Mouse (Mus musculus): ENCODE results near the gene Pkdcc. TPM values are rescaled to one million over a fixed set of nuclear protein-coding genes. Genes with fewer than 3 reads are reported as not detected.

Gene Pkdcc
- polyA plus RNA-seq, 1 experiment, result 11.6 TPM

DNA sequence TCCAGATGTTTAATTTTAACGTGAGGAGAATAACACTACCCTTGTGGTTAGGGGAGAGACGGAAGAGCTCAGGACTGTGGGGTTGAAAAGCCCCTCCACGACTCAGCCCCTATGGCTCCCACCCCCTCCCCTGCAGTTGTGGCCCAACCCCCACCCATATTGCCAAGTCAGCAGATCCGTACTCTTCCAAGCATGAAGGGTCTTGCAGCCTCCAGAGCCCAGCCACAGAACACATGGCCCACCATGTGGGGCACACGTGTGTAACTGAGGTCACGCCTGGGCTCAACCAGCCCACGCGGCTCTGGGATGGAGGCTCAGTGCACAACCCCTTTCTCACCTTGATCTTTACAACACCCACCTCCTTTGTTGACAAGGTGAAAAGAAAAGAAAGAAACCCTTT, 21.1 kb downstream of the Pkdcc start:
- DNase-seq, result no peak
- Histone ChIP-seq H3K4me1 (ENCODE audit: control insufficient read depth, insufficient read depth, low read length) (peaks cover 4% of the 10 kb centered on the region), H3K27ac (ENCODE audit: insufficient read depth, low read length) (no peak overlapping the region), H3K4me3 (replicated peaks; ENCODE audit: insufficient read depth, low read depth, low read length) (no peak overlapping the region), H3K27me3 (ENCODE audit: control insufficient read depth, insufficient read depth, low read length) (no peaks in the 10 kb centered on the region; the same call in 1 of the 2 replicates)
- WGBS, result 52% methylated on average over 8 of the region's 8 CpGs
- no peak for TF ChIP-seq CTCF (IDR thresholded peaks at IDR 0.05; ENCODE audit: borderline replicate concordance, insufficient read depth, low read depth, low read length)
- TF ChIP-seq POLR2A (IDR thresholded peaks at IDR 0.05; ENCODE audit: borderline replicate concordance, insufficient read depth, low read length), result no peak

DNA sequence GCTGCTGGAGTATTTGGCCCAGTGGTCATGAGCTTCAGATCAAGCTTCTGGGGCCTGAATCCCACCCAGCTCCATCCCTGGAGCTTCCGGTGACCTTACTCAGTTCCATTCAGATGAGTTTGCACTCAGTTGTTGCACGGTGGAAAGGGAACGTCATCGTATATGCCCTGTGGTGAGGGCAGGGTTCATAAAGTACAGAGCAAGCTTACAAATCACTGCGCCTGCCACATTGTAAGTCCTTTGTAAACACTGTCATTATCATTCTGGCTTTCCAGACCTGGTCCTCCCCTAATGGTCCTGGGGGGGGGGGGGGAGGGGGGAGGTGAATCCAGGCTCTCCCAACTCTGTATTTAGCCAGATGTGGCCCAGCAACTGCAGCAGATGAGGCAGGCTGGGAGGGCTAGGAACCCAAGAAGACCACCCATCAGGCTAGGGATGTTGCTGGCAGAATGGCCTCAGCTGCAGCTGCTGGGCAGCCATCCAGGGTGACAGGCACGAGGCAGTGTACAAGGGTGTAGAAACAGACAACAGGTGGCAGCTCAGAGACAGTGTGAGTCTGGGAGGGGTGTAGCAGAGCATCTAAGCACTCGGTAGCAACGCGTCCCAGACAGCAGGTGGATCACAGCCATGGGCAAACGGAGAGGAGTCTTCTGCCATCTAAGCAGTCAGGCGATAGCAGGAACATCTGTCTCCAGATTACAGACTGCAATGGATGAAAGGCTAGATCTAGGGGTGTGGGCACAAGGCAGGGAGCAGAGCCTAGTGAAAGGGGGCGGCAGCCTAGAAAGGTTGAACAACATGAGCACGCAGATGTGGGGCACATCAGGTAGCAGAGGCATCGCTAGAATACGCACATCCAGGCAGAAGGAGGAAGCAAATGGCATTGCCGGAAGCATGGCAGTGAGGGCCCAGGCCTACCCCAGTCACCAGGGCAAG, 23.3 kb downstream of the Pkdcc start:
- Histone ChIP-seq H3K27ac (ENCODE audit: insufficient read depth, low read length) (no peak overlapping the region), H3K4me3 (replicated peaks; ENCODE audit: insufficient read depth, low read depth, low read length) (no peak overlapping the region), H3K4me1 (ENCODE audit: control insufficient read depth, insufficient read depth, low read length) (peaks cover 4% of the 10 kb centered on the region), H3K27me3 (ENCODE audit: control insufficient read depth, insufficient read depth, low read length) (no peaks in the 10 kb centered on the region; the same call in 1 of the 2 replicates)
- 26% methylated on average over 16 of the region's 16 CpGs for WGBS
- DNase-seq, result no peak
- no peak for TF ChIP-seq CTCF (IDR thresholded peaks at IDR 0.05; ENCODE audit: borderline replicate concordance, insufficient read depth, low read depth, low read length)
- no peak for TF ChIP-seq POLR2A (IDR thresholded peaks at IDR 0.05; ENCODE audit: borderline replicate concordance, insufficient read depth, low read length)

DNA sequence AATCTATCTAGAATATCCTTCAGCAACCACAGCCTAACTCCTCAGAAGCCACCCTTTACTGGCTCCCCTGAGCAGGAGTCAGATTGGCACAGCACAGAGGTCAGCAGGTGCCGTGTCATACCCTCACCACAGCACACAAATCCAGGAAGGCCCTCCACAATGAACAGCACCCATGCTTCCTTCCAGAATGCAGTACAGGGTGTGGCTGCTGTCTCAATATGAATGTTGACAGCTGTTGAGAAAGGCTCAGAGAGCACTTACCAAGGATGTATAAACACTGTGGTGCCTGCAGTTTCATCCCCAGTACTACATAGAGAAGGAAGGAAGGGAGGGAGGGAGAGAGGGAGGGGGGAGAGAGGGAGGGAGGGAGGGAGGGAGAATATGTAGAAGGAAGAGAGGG, 29.4 kb downstream of the Pkdcc start:
- no peak for DNase-seq
- WGBS, result 81% methylated on average over 1 of the region's 1 CpGs
- no peaks in the 10 kb centered on the region; the same call in 1 of the 2 replicates for H3K27me3 ChIP-seq (ENCODE audit: control insufficient read depth, insufficient read depth, low read length)
- H3K27ac ChIP-seq (ENCODE audit: insufficient read depth, low read length), result no peak overlapping the region
- no peak for TF ChIP-seq CTCF (IDR thresholded peaks at IDR 0.05; ENCODE audit: borderline replicate concordance, insufficient read depth, low read depth, low read length)
- no peak for TF ChIP-seq POLR2A (IDR thresholded peaks at IDR 0.05; ENCODE audit: borderline replicate concordance, insufficient read depth, low read length)
- H3K4me1 ChIP-seq (ENCODE audit: control insufficient read depth, insufficient read depth, low read length), result no peaks in the 10 kb centered on the region
- H3K4me3 ChIP-seq (replicated peaks; ENCODE audit: insufficient read depth, low read depth, low read length), result no peak overlapping the region

DNA sequence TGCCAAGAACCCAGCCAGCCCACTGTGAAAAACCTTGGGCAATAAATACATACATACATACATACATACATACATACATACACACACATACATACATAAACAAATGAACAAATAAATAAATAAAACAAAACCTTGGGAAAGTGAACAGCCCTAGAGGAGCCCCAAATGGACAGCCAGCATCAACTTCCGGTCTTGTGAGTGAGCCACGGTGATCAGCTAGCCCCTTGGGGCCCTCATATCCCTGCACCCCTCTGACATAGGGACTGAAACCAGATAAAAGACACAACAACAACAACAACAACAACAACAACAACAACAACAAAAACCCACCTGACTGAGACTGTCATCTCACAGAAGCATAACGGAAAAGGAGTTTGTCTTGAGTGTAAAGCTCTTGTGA, 30.4 kb downstream of the Pkdcc start:
- Histone ChIP-seq H3K27ac (ENCODE audit: insufficient read depth, low read length) (no peak overlapping the region), H3K27me3 (ENCODE audit: control insufficient read depth, insufficient read depth, low read length) (no peaks in the 10 kb centered on the region), H3K4me1 (ENCODE audit: control insufficient read depth, insufficient read depth, low read length) (no peaks in the 10 kb centered on the region), H3K4me3 (replicated peaks; ENCODE audit: insufficient read depth, low read depth, low read length) (no peak overlapping the region)
- TF ChIP-seq POLR2A (IDR thresholded peaks at IDR 0.05; ENCODE audit: borderline replicate concordance, insufficient read depth, low read length) (no peak), CTCF (IDR thresholded peaks at IDR 0.05; ENCODE audit: borderline replicate concordance, insufficient read depth, low read depth, low read length) (no peak)
- DNase-seq, result no peak
- WGBS, result 67% methylated on average over 3 of the region's 3 CpGs

DNA sequence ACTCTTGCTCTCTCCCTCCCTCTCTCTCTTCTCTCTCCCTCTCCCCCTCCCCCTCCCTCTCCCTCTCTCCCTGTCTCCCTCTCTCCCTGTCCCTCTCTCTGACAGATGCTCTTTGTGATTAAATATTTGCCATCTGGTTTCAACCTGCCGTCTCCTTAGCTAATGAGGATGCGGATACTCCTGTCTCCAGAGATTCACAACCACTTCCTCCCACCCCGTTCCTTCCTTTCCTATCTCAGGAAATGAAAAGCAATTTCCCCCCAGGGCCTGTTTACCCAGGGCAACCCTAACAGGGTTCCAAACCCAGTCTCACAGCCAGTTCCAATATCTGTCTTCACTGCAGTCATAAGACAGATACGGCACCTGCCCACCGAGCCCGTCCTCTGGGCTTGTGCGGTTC, 31.0 kb downstream of the Pkdcc start:
- no peak overlapping the region for H3K27ac ChIP-seq (ENCODE audit: insufficient read depth, low read length)
- H3K4me3 ChIP-seq (replicated peaks; ENCODE audit: insufficient read depth, low read depth, low read length), result no peak overlapping the region
- H3K27me3 ChIP-seq (ENCODE audit: control insufficient read depth, insufficient read depth, low read length), result no peaks in the 10 kb centered on the region
- 22% methylated on average over 7 of the region's 7 CpGs for WGBS
- DNase-seq, result no peak
- H3K4me1 ChIP-seq (ENCODE audit: control insufficient read depth, insufficient read depth, low read length), result no peaks in the 10 kb centered on the region
- no peak for TF ChIP-seq POLR2A (IDR thresholded peaks at IDR 0.05; ENCODE audit: borderline replicate concordance, insufficient read depth, low read length)
- TF ChIP-seq CTCF (IDR thresholded peaks at IDR 0.05; ENCODE audit: borderline replicate concordance, insufficient read depth, low read depth, low read length), result no peak

DNA sequence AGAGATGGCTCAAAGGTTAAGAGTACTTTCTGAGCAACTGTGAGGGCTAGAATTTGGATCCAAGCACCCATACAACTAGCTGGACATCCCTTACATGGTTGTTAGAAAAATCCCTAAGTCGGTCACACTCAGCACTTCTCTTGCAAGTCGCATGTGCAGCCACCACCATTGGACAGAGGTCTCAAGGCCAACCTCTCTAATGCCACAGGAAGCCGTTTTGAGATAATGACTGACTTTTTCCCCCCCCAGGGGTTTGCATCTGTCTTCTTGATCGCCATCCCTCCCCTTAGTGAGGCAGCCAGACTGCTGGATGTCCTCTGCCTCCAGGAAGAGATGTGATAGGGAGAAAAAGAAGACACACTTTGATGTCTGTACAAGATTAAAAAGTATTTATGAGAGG, 32.1 kb downstream of the Pkdcc start:
- Histone ChIP-seq H3K4me1 (ENCODE audit: control insufficient read depth, insufficient read depth, low read length) (no peaks in the 10 kb centered on the region), H3K27me3 (ENCODE audit: control insufficient read depth, insufficient read depth, low read length) (no peaks in the 10 kb centered on the region), H3K4me3 (replicated peaks; ENCODE audit: insufficient read depth, low read depth, low read length) (no peak overlapping the region), H3K27ac (ENCODE audit: insufficient read depth, low read length) (no peak overlapping the region)
- WGBS, result 73% methylated on average over 4 of the region's 4 CpGs
- TF ChIP-seq POLR2A (IDR thresholded peaks at IDR 0.05; ENCODE audit: borderline replicate concordance, insufficient read depth, low read length) (no peak), CTCF (IDR thresholded peaks at IDR 0.05; ENCODE audit: borderline replicate concordance, insufficient read depth, low read depth, low read length) (no peak)
- DNase-seq, result no peak

DNA sequence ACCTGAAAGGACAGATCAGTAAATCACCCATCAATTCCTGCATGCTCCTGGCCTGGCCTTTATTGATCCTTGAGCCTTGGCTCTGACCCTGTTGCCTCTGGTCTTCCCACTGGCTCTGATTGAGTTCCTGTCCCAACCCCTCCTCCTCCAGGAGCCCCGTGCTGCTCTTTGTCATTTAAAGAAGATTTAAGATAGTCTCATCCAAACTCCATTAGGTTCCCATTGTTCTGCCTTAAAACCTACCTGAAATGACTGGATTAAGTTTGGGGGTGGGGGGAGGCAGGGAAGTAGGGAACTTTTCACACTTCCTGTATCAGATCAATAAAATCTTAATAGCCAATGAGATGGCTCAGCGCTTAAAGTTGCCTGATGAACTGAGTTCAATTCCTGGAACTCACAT, 33.4 kb downstream of the Pkdcc start:
- no peaks in the 10 kb centered on the region for H3K4me1 ChIP-seq (ENCODE audit: control insufficient read depth, insufficient read depth, low read length)
- 65% methylated on average over 2 of the region's 2 CpGs for WGBS
- no peak overlapping the region for H3K27ac ChIP-seq (ENCODE audit: insufficient read depth, low read length)

More for the DNA sequence above, 33.4 kb downstream of the Pkdcc start:
- H3K27me3 ChIP-seq (ENCODE audit: control insufficient read depth, insufficient read depth, low read length), result no peaks in the 10 kb centered on the region
- no peak for DNase-seq
- H3K4me3 ChIP-seq (replicated peaks; ENCODE audit: insufficient read depth, low read depth, low read length), result no peak overlapping the region
- TF ChIP-seq CTCF (IDR thresholded peaks at IDR 0.05; ENCODE audit: borderline replicate concordance, insufficient read depth, low read depth, low read length), result no peak
- no peak for TF ChIP-seq POLR2A (IDR thresholded peaks at IDR 0.05; ENCODE audit: borderline replicate concordance, insufficient read depth, low read length)

Data from cerebellum, adult 2 months (tissue).